Mouse (Mus musculus) limb, embryonic 15.5 days (tissue): ENCODE data around the gene C1ql3. TPM values are rescaled to one million over a fixed set of nuclear protein-coding genes. Genes with fewer than 3 reads are reported as not detected.
A peak's percentile ranks its signal among the peaks of the same experiment; 100 is the strongest.

ENCODE experiments used
- ATAC-seq: fragments of 200-750 bp; cut with Nextera tagmentation; 2 replicates; pipeline ENCODE4 v1.8.0; 2017; ENCODE audit warnings: low read depth, moderate TSS enrichment; ENCODE audit not compliant: insufficient number of reproducible peaks, low FRiP score, low TSS enrichment
- H3K27ac ChIP-seq: fragments of 300-500 bp; sonication (generic); 2 replicates; pipeline ENCODE4 v1.5.1; 2015; ENCODE audit warnings: moderate library complexity, mild to moderate bottlenecking, inconsistent platforms
- H3K27me3 ChIP-seq: fragments of 300-500 bp; sonication (generic); 2 replicates; pipeline ENCODE4 v1.6.1; 2015; ENCODE audit warnings: inconsistent platforms
- H3K36me3 ChIP-seq: fragments of 300-500 bp; sonication (generic); 2 replicates; pipeline ENCODE4 v1.6.1; 2015; ENCODE audit warnings: inconsistent platforms
- H3K4me1 ChIP-seq: fragments of 300-500 bp; sonication (generic); 2 replicates; pipeline ENCODE4 v1.6.1; 2015; ENCODE audit warnings: inconsistent platforms
- H3K4me2 ChIP-seq: fragments of 300-500 bp; sonication (generic); 2 replicates; pipeline ENCODE4 v1.6.1; 2015; ENCODE audit warnings: mild to moderate bottlenecking, inconsistent platforms
- H3K4me3 ChIP-seq: fragments of 300-500 bp; sonication (generic); 2 replicates; pipeline ENCODE4 v1.5.1; 2015; ENCODE audit warnings: mild to moderate bottlenecking, inconsistent platforms
- H3K9ac ChIP-seq: fragments of 300-500 bp; sonication (generic); 2 replicates; pipeline ENCODE4 v1.6.1; 2015; ENCODE audit warnings: inconsistent platforms
- H3K9me3 ChIP-seq: fragments of 300-500 bp; sonication (generic); 2 replicates; pipeline ENCODE4 v1.6.1; 2016; ENCODE audit warnings: inconsistent platforms
- WGBS: fragments of 180-500 bp; shearing (Covaris S2); methylation state at CpG from one replicate; pipeline ENCODE4 v1.1.7; 2015; 5-methylcytosine and 5-hydroxymethylcytosine counted together
- polyA plus RNA-seq: library from polyadenylated mRNA; unstranded; fragments of >200 nt; fragmentation: Nextera tagmentation; extraction: Ambion mirVana; gene quantifications from 2 replicates; pipeline ENCODE4 v1.2.1, GENCODE M21; 2015

Gene C1ql3
- polyA plus RNA-seq, result 2.0 and 2.1 TPM in 2 replicates

DNA sequence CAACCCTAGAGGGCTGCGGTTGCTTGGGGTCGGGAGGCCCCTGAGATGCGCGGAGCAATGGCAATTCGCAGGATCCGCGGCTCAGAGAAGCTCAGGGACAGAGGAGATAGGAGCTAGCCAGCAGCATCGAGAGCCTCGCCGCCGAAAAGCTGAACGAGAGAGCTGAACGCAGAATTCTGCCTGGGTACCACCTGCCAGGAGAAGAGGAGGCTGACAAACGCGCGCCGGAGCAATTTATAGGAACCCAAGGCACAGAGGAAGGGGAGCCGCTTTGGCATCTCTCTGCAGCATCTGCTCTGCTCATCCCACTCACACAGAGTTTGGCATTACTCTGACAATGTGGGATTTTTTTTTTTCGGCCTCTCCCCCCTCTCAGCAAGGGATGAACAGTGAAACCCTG is at the start of gene C1ql3:
TSS of gene C1ql3 (minus strand) at position 335 of the 400 bp plus-strand sequence.
- no peaks in the 10 kb centered on the region for H3K36me3 ChIP-seq
- under 1% methylated on average over 19 of the region's 19 CpGs for WGBS
- no peak within 1 kb of the TSS for H3K27ac ChIP-seq
- H3K9me3 ChIP-seq, result no peaks in the 10 kb centered on the region
- H3K9ac ChIP-seq, result peak within 1 kb of the TSS; percentile 24
- H3K4me3 ChIP-seq, result peak within 1 kb of the TSS; percentile 53
- H3K4me1 ChIP-seq, result peaks cover 26% of the 10 kb centered on the region
- H3K4me2 ChIP-seq, result peak within 1 kb of the TSS; percentile 99
- H3K27me3 ChIP-seq, result peaks cover 47% of the 10 kb centered on the region
- ATAC-seq, result no peak

DNA sequence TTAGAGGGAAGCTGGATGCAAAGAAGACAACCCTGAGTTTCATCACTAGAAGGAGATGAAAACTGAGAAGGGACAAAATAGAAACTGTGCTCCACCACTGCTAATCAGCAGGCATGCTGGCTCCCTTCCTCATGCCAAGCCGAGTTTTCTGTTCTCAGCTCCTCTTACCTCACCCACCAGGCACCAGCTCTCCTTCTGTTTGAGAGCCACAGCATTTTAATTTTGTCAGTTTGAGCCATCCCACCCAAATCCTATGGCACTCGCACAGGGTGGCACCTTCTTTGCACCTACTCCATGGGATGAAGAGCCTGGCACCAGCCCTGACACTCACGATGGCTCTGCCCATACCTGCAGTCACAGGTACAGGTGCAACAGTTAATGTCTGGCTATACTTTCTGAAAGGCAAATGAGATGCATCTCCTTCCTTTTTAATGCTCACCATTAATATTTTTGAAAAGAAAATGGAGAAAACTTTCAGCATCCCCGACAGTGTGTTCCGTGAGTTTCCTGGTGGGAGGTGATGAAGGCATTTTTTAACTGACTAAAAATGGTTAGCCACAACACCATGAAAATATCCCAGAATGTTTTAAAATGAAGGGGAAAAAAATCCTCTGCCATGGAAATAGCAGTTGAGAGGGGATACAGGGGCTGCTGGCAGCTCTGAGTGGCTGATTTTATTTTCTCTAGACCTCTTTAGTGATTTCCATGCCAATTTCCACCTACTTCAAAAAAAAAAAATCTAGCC is 49.0 kb upstream of the C1ql3 start:
- no peaks in the 10 kb centered on the region for H3K4me1 ChIP-seq
- no peaks in the 10 kb centered on the region for H3K27me3 ChIP-seq
- no peaks in the 10 kb centered on the region for H3K9me3 ChIP-seq
- H3K36me3 ChIP-seq, result no peaks in the 10 kb centered on the region
- H3K27ac ChIP-seq, result no peak overlapping the region
- no peak for ATAC-seq
- WGBS, result 79% methylated on average over 5 of the region's 5 CpGs
- H3K9ac ChIP-seq, result no peak overlapping the region
- H3K4me2 ChIP-seq, result no peak overlapping the region
- H3K4me3 ChIP-seq, result no peak overlapping the region

- no peak for ATAC-seq
- H3K9ac ChIP-seq, result no peak overlapping the region
- no peak overlapping the region for H3K4me3 ChIP-seq
- H3K27ac ChIP-seq, result no peak overlapping the region
- 87% methylated on average over 6 of the region's 6 CpGs for WGBS
- no peaks in the 10 kb centered on the region for H3K36me3 ChIP-seq
- H3K4me1 ChIP-seq, result no peaks in the 10 kb centered on the region
- H3K9me3 ChIP-seq, result no peaks in the 10 kb centered on the region
- H3K4me2 ChIP-seq, result no peak overlapping the region
- no peaks in the 10 kb centered on the region for H3K27me3 ChIP-seq
These were observed 37.0 kb upstream of the C1ql3 start for GRCm38 (mm10) chr2:13048649-13049048.

DNA sequence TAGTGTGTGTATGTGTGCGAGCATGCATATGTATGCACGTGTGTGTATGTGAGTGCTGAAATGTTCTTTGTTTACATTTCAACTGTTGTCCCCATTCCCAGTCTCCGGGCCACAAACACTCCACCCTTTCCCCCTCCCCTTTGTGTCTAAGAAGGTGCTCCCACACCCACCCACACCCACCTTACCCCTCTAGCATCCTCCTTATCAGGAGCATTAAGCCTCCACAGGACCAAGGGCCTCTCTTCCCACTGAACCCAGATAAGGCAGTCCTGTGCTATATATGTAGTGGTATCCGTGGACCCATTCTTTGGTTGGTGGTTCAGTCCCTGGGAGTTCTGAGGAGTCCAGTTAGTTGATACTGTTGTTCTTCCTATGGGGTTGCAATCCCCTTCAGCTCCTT is 32.9 kb upstream of the C1ql3 start:
- H3K4me3 ChIP-seq, result no peak overlapping the region
- H3K36me3 ChIP-seq, result no peaks in the 10 kb centered on the region
- no peak overlapping the region for H3K4me2 ChIP-seq
- H3K9me3 ChIP-seq, result no peaks in the 10 kb centered on the region
- H3K4me1 ChIP-seq, result no peaks in the 10 kb centered on the region
- WGBS, result 96% methylated on average over 4 of the region's 4 CpGs
- H3K27ac ChIP-seq, result no peak overlapping the region
- H3K9ac ChIP-seq, result no peak overlapping the region
- no peaks in the 10 kb centered on the region for H3K27me3 ChIP-seq
- no peak for ATAC-seq

- WGBS, result 90% methylated on average over 4 of the region's 4 CpGs
- Histone ChIP-seq H3K27ac (no peak overlapping the region), H3K4me2 (no peak overlapping the region), H3K27me3 (no peaks in the 10 kb centered on the region), H3K9me3 (no peaks in the 10 kb centered on the region), H3K9ac (no peak overlapping the region), H3K4me3 (no peak overlapping the region), H3K4me1 (no peaks in the 10 kb centered on the region), H3K36me3 (no peaks in the 10 kb centered on the region)
- ATAC-seq, result no peak
These were observed 28.2 kb upstream of the C1ql3 start for GRCm38 (mm10) chr2:13039785-13040184.

DNA sequence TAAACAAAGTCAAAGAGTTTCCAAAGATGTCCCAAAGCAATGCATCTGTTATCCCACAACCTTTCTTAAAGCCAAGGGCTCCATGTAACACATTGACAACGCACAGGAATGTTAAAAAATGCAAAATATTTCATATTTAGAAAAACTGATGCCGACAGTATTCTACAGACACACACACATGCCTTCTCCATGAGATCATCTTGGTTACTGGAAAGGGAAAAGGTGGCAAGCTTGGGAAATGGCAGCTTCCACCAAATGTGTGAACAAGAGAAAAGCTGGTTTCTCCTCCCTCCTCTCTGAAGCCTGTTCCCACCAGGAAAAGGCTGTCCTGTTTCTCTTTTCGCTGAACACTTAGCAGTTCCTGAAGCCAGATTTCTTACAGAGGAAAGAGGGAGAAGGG is 27.2 kb upstream of the C1ql3 start:
- Histone ChIP-seq H3K27ac (no peak overlapping the region), H3K9me3 (no peaks in the 10 kb centered on the region), H3K4me3 (no peak overlapping the region), H3K9ac (no peak overlapping the region), H3K36me3 (no peaks in the 10 kb centered on the region), H3K4me2 (no peak overlapping the region), H3K4me1 (no peaks in the 10 kb centered on the region), H3K27me3 (no peaks in the 10 kb centered on the region)
- WGBS, result 62% methylated on average over 3 of the region's 3 CpGs
- no peak for ATAC-seq

GRCm38 (mm10) chr2:13018861-13019260 is 7.3 kb upstream of the C1ql3 start:
- Histone ChIP-seq H3K9me3 (no peaks in the 10 kb centered on the region), H3K27me3 (peaks cover under 1% of the 10 kb centered on the region; the same call in 1 of the 2 replicates), H3K4me2 (no peak overlapping the region), H3K4me3 (no peak overlapping the region), H3K36me3 (no peaks in the 10 kb centered on the region), H3K27ac (no peak overlapping the region), H3K9ac (no peak overlapping the region), H3K4me1 (no peaks in the 10 kb centered on the region)
- no peak for ATAC-seq
- 80% methylated on average over 1 of the region's 1 CpGs for WGBS

GRCm38 (mm10) chr2:13018382-13018781 is 6.8 kb upstream of the C1ql3 start:
- WGBS, result 55% methylated on average over 5 of the region's 5 CpGs
- Histone ChIP-seq H3K4me3 (no peak overlapping the region), H3K36me3 (no peaks in the 10 kb centered on the region), H3K9me3 (no peaks in the 10 kb centered on the region), H3K27ac (no peak overlapping the region), H3K4me1 (no peaks in the 10 kb centered on the region), H3K9ac (no peak overlapping the region), H3K27me3 (peaks cover 5% of the 10 kb centered on the region), H3K4me2 (no peak overlapping the region)
- no peak for ATAC-seq

DNA sequence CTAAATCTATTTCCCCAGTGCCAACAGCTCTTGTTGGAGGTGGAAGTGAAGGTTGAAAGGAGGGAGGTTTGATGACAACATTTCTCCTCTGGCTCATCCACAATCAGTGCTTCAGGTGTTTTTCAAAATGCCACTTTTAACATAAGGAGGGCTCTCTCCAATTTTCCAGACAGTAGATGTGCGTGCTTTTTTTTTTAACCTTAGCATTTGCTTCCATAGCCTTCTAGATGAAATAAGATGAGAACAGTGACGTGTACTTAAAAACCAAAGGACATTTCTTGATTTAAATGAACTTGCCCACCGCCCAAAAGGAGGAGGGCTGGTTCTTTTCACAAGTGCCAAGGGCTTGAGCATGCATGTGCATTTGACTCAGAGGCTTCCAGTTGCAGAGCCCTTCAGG is 367 bp upstream of the C1ql3 start:
- H3K9ac ChIP-seq, result no peak overlapping the region
- peak overlapping the region; percentile 99; the same call in 1 of the 2 replicates for H3K4me2 ChIP-seq
- ATAC-seq, result no peak
- peak overlapping the region; percentile 53; the same call in 1 of the 2 replicates for H3K4me3 ChIP-seq
- peaks cover 47% of the 10 kb centered on the region for H3K27me3 ChIP-seq
- H3K4me1 ChIP-seq, result peaks cover 26% of the 10 kb centered on the region
- H3K9me3 ChIP-seq, result no peaks in the 10 kb centered on the region
- no peak overlapping the region for H3K27ac ChIP-seq
- WGBS, result 33% methylated on average over 3 of the region's 3 CpGs
- no peaks in the 10 kb centered on the region for H3K36me3 ChIP-seq

DNA sequence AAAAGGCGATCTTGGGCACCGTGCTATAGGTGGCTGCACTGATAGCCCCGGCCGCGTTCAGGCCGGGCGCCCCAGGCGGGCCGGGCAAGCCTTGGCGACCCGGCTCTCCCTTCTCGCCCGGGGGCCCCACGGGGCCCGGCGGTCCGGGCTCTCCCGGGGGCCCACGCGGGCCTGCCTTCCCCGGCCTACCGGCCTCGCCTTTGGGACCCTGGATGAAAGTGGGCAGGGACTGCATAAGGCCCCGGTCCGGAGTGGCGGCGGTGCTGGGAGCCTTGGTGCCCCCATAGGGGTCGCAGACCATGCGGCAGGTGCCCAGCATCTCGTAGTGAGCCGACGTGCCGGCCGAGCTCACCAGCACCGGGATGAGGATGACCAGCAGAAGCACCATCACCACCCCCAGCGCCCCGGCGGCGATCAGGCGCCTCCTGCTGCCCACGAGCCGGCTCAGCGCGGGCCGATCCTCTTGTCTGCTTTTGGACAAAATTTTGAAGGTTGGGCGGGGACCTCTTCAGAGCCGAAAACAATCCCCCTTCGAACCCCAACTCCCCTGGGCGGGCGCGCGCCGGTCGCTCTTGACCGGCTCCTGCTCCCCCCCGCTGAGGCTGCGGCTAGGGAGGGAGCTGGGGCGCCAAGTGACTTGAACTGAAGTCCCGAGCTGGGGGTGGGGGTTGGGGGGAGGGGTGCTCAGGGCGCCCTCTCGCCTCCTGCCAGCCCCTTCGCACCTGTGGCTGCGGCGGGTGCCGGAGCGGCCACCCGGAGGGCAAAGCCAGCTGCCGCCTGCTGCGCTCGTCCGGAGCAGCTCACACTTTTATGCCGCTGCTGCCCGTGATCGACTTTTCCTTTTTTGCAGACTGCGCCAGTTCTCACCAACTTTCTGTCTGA is 905 bp downstream of the C1ql3 start:
- Histone ChIP-seq H3K4me2 (peak overlapping the region; percentile 99), H3K27ac (no peak overlapping the region), H3K9ac (peak overlapping the region; percentile 24), H3K9me3 (no peaks in the 10 kb centered on the region), H3K27me3 (peaks cover 47% of the 10 kb centered on the region), H3K36me3 (no peaks in the 10 kb centered on the region), H3K4me3 (peak overlapping the region; percentile 53), H3K4me1 (peaks cover 26% of the 10 kb centered on the region)
- ATAC-seq, result 0 out of 2 replicates have a peak, but pooled peaks have one; percentile 44
- WGBS, result under 1% methylated on average over 73 of the region's 75 CpGs

DNA sequence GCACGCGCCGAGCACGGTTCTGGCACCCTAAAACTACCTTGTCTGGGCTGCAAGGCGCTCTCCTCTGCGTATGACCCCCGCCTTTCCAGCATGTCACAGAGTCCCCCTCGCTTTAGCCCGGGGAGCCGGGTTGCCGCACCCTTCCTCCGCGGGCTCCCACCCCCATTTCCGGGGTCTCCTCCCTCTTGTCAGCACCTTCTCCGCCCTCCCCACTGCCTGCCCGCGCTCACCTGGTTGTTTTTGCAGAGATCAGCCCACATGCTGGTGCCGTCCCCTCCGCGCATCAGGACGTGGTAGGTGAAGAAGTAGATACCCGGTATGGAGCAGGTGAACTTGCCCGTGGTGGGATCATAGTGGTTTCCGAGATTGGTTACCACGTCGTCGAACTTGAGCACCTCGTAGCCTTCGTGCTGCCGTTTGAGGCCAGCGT is 1.6 kb downstream of the C1ql3 start:
- H3K9ac ChIP-seq, result peak overlapping the region; percentile 24
- H3K4me2 ChIP-seq, result peak overlapping the region; percentile 99
- no peak overlapping the region for H3K27ac ChIP-seq
- peak overlapping the region; percentile 53 for H3K4me3 ChIP-seq
- H3K27me3 ChIP-seq, result peaks cover 47% of the 10 kb centered on the region
- no peak for ATAC-seq
- 2% methylated on average over 31 of the region's 31 CpGs for WGBS
- H3K4me1 ChIP-seq, result peaks cover 26% of the 10 kb centered on the region
- H3K9me3 ChIP-seq, result no peaks in the 10 kb centered on the region
- no peaks in the 10 kb centered on the region for H3K36me3 ChIP-seq
